ENCODE assay signal across 13 mouse cellular contexts in genomic region chr1:165853131-165853721, GRCm38 (mm10).
DNase-seq lines count a peak whose midpoint lies in the region; ATAC-seq and TF ChIP-seq lines count a peak whose summit lies in the region.
"Had no signal": no experiment of that assay in that cellular context is flagged by ENCODE, and none has a peak within 500 bp of the region (broad histone marks: within the 10 kb centered on the region; RNA-seq: fewer than 3 reads in every experiment).

No protein-coding gene starts in this region.

- no peak overlapping the region for H3K4me2 ChIP-seq in neural tube, embryonic 13.5 days
- H3K4me2 ChIP-seq: heart, embryonic 15.5 days; hindbrain, embryonic 14.5 days; midbrain, embryonic 15.5 days had no signal

- no peak overlapping the region for H3K27ac ChIP-seq in heart, embryonic 10.5 days
- peak overlapping the region; percentile 46 for H3K27ac ChIP-seq in neural tube, embryonic 13.5 days (replicated peaks)
- H3K27ac ChIP-seq in MEL (ENCODE audit: control insufficient read depth, low read depth, low read length): peak overlapping the region; percentile 63
- H3K27ac ChIP-seq in embryonic facial prominence, embryonic 10.5 days (replicated peaks): no peak overlapping the region; the same call in 1 of the 2 replicates
- H3K27ac ChIP-seq: heart, embryonic 15.5 days; hindbrain, embryonic 14.5 days; liver, embryonic 14.5 days; macrophage; midbrain, embryonic 15.5 days had no signal

- TF ChIP-seq CTCF in MEL (IDR thresholded peaks at IDR 0.05 in 2 of 3, conservative IDR thresholded peaks at IDR 0.05 in 1 of 3; ENCODE audit: control insufficient read depth in 1 of 3, insufficient read depth in 1 of 3, low read depth in 2 of 3, low read length in 3 of 3, poor library complexity in 1 of 3, severe bottlenecking in 1 of 3): no peak

- TF ChIP-seq POLR2A in MEL (IDR thresholded peaks at IDR 0.05; ENCODE audit: control insufficient read depth in 1 of 2, insufficient read depth in 1 of 2, low read depth in 1 of 2, low read length in 2 of 2, poor library complexity in 1 of 2): peak in 1 of 2 experiments; percentile 21; a peak in 1 of 4 replicates

- no peak for TF ChIP-seq RAD21 in MEL (IDR thresholded peaks at IDR 0.05; ENCODE audit: low read depth, low read length)

- WGBS in heart, embryonic 10.5 days: 60% methylated on average over 4 of the region's 4 CpGs
- 61% methylated on average over 4 of the region's 4 CpGs for WGBS in neural tube, embryonic 13.5 days
- WGBS in embryonic facial prominence, embryonic 10.5 days: 44% methylated on average over 4 of the region's 4 CpGs

- TF ChIP-seq EP300 in MEL (IDR thresholded peaks at IDR 0.05; ENCODE audit: low read depth in 1 of 2, low read length in 2 of 2): no peak

- H3K4me3 ChIP-seq in heart, embryonic 10.5 days: no peak overlapping the region
- H3K4me3 ChIP-seq in neural tube, embryonic 13.5 days: no peak overlapping the region
- peak overlapping the region; percentile 4 to 8; a peak in 3 of 4 replicates for H3K4me3 ChIP-seq in MEL (ENCODE audit: control insufficient read depth in 1 of 2, insufficient read depth in 1 of 2, low read depth in 2 of 2, low read length in 2 of 2)
- H3K4me3 ChIP-seq in embryonic facial prominence, embryonic 10.5 days: no peak overlapping the region
- H3K4me3 ChIP-seq: heart, embryonic 15.5 days; midbrain, embryonic 15.5 days had no signal

- no peaks in the 10 kb centered on the region for H3K9me3 ChIP-seq in heart, embryonic 10.5 days
- H3K9me3 ChIP-seq in neural tube, embryonic 13.5 days: no peaks in the 10 kb centered on the region
- H3K9me3 ChIP-seq in MEL (replicated peaks; ENCODE audit: insufficient read depth, low read length): no peaks in the 10 kb centered on the region
- no peaks in the 10 kb centered on the region for H3K9me3 ChIP-seq in embryonic facial prominence, embryonic 10.5 days
- H3K9me3 ChIP-seq: heart, embryonic 15.5 days; midbrain, embryonic 15.5 days had no signal

- ATAC-seq in neural tube, embryonic 13.5 days (ENCODE audit: low read depth): no peak
- ATAC-seq: midbrain, embryonic 15.5 days had no signal

- no peaks in the 10 kb centered on the region for H3K79me2 ChIP-seq in MEL (ENCODE audit: control insufficient read depth, insufficient read depth, low read length, poor library complexity)

- H3K27me3 ChIP-seq in heart, embryonic 10.5 days (ENCODE audit: insufficient read depth, poor library complexity, severe bottlenecking): peaks cover 19% of the 10 kb centered on the region
- peaks cover 70% of the 10 kb centered on the region for H3K27me3 ChIP-seq in neural tube, embryonic 13.5 days
- no peaks in the 10 kb centered on the region for H3K27me3 ChIP-seq in MEL (ENCODE audit: control insufficient read depth in 1 of 2, insufficient read depth in 2 of 2, low read length in 2 of 2)
- peaks cover 22% of the 10 kb centered on the region for H3K27me3 ChIP-seq in embryonic facial prominence, embryonic 10.5 days (replicated peaks; ENCODE audit: low read depth, poor library complexity, severe bottlenecking)
- H3K27me3 ChIP-seq: heart, embryonic 15.5 days; midbrain, embryonic 15.5 days had no signal

- H3K9ac ChIP-seq in neural tube, embryonic 13.5 days: 0 out of 2 replicates have a peak overlapping the region, but pooled peaks have one; percentile 28
- H3K9ac ChIP-seq in MEL (ENCODE audit: control insufficient read depth, low read depth, low read length, poor library complexity, severe bottlenecking): peak overlapping the region; percentile 45
- H3K9ac ChIP-seq: forebrain, postnatal 0 days; heart, embryonic 15.5 days; hindbrain, embryonic 14.5 days; liver, embryonic 14.5 days; midbrain, embryonic 15.5 days had no signal

- H3K36me3 ChIP-seq in heart, embryonic 10.5 days: no peaks in the 10 kb centered on the region
- H3K36me3 ChIP-seq in neural tube, embryonic 13.5 days: no peaks in the 10 kb centered on the region
- H3K36me3 ChIP-seq in MEL (ENCODE audit: control insufficient read depth in 1 of 2, insufficient read depth in 2 of 2, low read length in 2 of 2): peaks cover 0 to 23% of the 10 kb centered on the region in 2 experiments; a peak in 2 of 4 replicates
- no peaks in the 10 kb centered on the region for H3K36me3 ChIP-seq in embryonic facial prominence, embryonic 10.5 days (replicated peaks)
- H3K36me3 ChIP-seq: heart, embryonic 15.5 days; midbrain, embryonic 15.5 days had no signal

- intact Hi-C loops in heart, postnatal 25 days (cut with DNase I): loop anchor here (2.0 to 5.0 kb wide), 2 partner anchors 72 to 299 kb away; no protein-coding TSS in a partner anchor

- peaks cover 20% of the 10 kb centered on the region for H3K4me1 ChIP-seq in heart, embryonic 10.5 days
- peaks cover 15% of the 10 kb centered on the region for H3K4me1 ChIP-seq in neural tube, embryonic 13.5 days (replicated peaks)
- peaks cover 12 to 27% of the 10 kb centered on the region in 2 experiments for H3K4me1 ChIP-seq in MEL (ENCODE audit: control insufficient read depth in 1 of 2, insufficient read depth in 2 of 2, low read length in 2 of 2)
- H3K4me1 ChIP-seq in embryonic facial prominence, embryonic 10.5 days: peaks cover 45% of the 10 kb centered on the region
- H3K4me1 ChIP-seq: heart, embryonic 15.5 days had no signal

- DNase-seq in heart, embryonic 10.5 days (ENCODE audit: low spot score): peak; percentile 61
- DNase-seq in heart, postnatal 25 days (ENCODE audit: low spot score): no peak
- no peak for DNase-seq in neural tube, embryonic 10.5 days (ENCODE audit: extremely low spot score, low spot score)
- DNase-seq in MEL (ENCODE audit: low read depth, low spot score): peak; percentile 55
- peak; percentile 7 for DNase-seq in embryonic facial prominence, embryonic 10.5 days (ENCODE audit: low spot score)
- no peak for DNase-seq in urinary bladder, postnatal 10 days (ENCODE audit: low spot score)

TF ChIP-seq in MEL, 35 proteins besides CTCF, POLR2A, EP300 and RAD21:
- TF ChIP-seq USF1 (IDR thresholded peaks at IDR 0.05; ENCODE audit: low read depth, low read length): no peak
- TF ChIP-seq SIN3A (IDR thresholded peaks at IDR 0.05; ENCODE audit: low read length): peak; percentile 14; the same call in 1 of the 2 replicates
- TF ChIP-seq MAX (IDR thresholded peaks at IDR 0.05; ENCODE audit: low read length): peak; percentile 74
- TF ChIP-seq TAL1 (IDR thresholded peaks at IDR 0.05; ENCODE audit: low read length): no peak
- TF ChIP-seq GABPA (IDR thresholded peaks at IDR 0.05; ENCODE audit: low read depth, low read length): no peak
- no peak for TF ChIP-seq MAFK (IDR thresholded peaks at IDR 0.05; ENCODE audit: borderline replicate concordance, low read depth, low read length)
- TF ChIP-seq NRF1 (IDR thresholded peaks at IDR 0.05; ENCODE audit: insufficient read depth, low read depth, low read length, poor library complexity, severe bottlenecking): no peak
- TF ChIP-seq MEF2A (IDR thresholded peaks at IDR 0.05; ENCODE audit: extremely low read depth, insufficient replicate concordance, low read depth, low read length, poor library complexity, severe bottlenecking): no peak
- no peak for TF ChIP-seq TCF12 (IDR thresholded peaks at IDR 0.05; ENCODE audit: low read depth, low read length)
- TF ChIP-seq CHD2 (IDR thresholded peaks at IDR 0.05; ENCODE audit: low read length): no peak
- TF ChIP-seq ETS1 (IDR thresholded peaks at IDR 0.05; ENCODE audit: low read depth, low read length): no peak
- no peak for TF ChIP-seq BHLHE40 (IDR thresholded peaks at IDR 0.05; ENCODE audit: borderline replicate concordance, low read depth, low read length)
- no peak for TF ChIP-seq ZKSCAN1 (IDR thresholded peaks at IDR 0.05; ENCODE audit: low read depth, low read length)
- TF ChIP-seq ZC3H11A (IDR thresholded peaks at IDR 0.05; ENCODE audit: low read depth, low read length): no peak
- no peak for TF ChIP-seq POLR2AphosphoS5 (IDR thresholded peaks at IDR 0.05; ENCODE audit: borderline replicate concordance, low read depth, low read length)
- TF ChIP-seq MYB (IDR thresholded peaks at IDR 0.05; ENCODE audit: low read depth, low read length): no peak
- TF ChIP-seq CHD1 (IDR thresholded peaks at IDR 0.05; ENCODE audit: low read depth, low read length): no peak
- TF ChIP-seq JUND (IDR thresholded peaks at IDR 0.05; ENCODE audit: low read depth, low read length): no peak
- TF ChIP-seq E2F4 (IDR thresholded peaks at IDR 0.05; ENCODE audit: borderline replicate concordance, low read depth, low read length): no peak
- TF ChIP-seq GATA1 (IDR thresholded peaks at IDR 0.05; ENCODE audit: low read depth, low read length): no peak
- no peak for TF ChIP-seq RCOR1 (IDR thresholded peaks at IDR 0.05; ENCODE audit: low read depth, low read length)
- TF ChIP-seq ZNF384 (IDR thresholded peaks at IDR 0.05; ENCODE audit: low read depth, low read length): no peak
- peak; percentile 60; the same call in 1 of the 2 replicates for TF ChIP-seq MYC (IDR thresholded peaks at IDR 0.05; ENCODE audit: low read depth, low read length)
- TF ChIP-seq TBP (IDR thresholded peaks at IDR 0.05; ENCODE audit: low read depth, low read length): no peak
- TF ChIP-seq UBTF (IDR thresholded peaks at IDR 0.05; ENCODE audit: borderline replicate concordance, insufficient read depth, low read depth, low read length): no peak
- TF ChIP-seq MAZ (IDR thresholded peaks at IDR 0.05; ENCODE audit: low read depth, low read length): no peak
- peak; percentile 32 for TF ChIP-seq MXI1 (IDR thresholded peaks at IDR 0.05; ENCODE audit: low read depth, low read length)
- TF ChIP-seq NELFE (IDR thresholded peaks at IDR 0.05; ENCODE audit: low read depth, low read length): no peak
- 0 out of 2 replicates have a peak, but pooled peaks have one; percentile 15 for TF ChIP-seq HCFC1 (IDR thresholded peaks at IDR 0.05; ENCODE audit: low read depth, low read length)
- no peak for TF ChIP-seq ELF1 (IDR thresholded peaks at IDR 0.05; ENCODE audit: low read depth, low read length)

Comparison
In these comparisons a context has a peak if more than half of its experiments do, and no peak if none do; other contexts are left out.
1. DNase-seq: peak in heart, embryonic 10.5 days (single experiment), MEL (single experiment) and embryonic facial prominence, embryonic 10.5 days (single experiment); none in heart, postnatal 25 days (single experiment), neural tube, embryonic 10.5 days (single experiment) and urinary bladder, postnatal 10 days (single experiment).
2. H3K27ac ChIP-seq: peak in neural tube, embryonic 13.5 days (single experiment) and MEL (single experiment); none in heart, embryonic 10.5 days (single experiment) and embryonic facial prominence, embryonic 10.5 days (single experiment).
3. H3K4me3 ChIP-seq: peak in MEL (2 of 2); none in heart, embryonic 10.5 days (single experiment), neural tube, embryonic 13.5 days (single experiment) and embryonic facial prominence, embryonic 10.5 days (single experiment).